Mouse (Mus musculus) forelimb bud, embryonic 11.5 days (tissue): ENCODE data around the gene Itk.

Experiments
- DNase-seq: peaks from one replicate; pipeline ENCODE4 v3.0.0-alpha.2; 2012; ENCODE audit warnings: low read depth, low spot score

The Itk gene

DNA sequence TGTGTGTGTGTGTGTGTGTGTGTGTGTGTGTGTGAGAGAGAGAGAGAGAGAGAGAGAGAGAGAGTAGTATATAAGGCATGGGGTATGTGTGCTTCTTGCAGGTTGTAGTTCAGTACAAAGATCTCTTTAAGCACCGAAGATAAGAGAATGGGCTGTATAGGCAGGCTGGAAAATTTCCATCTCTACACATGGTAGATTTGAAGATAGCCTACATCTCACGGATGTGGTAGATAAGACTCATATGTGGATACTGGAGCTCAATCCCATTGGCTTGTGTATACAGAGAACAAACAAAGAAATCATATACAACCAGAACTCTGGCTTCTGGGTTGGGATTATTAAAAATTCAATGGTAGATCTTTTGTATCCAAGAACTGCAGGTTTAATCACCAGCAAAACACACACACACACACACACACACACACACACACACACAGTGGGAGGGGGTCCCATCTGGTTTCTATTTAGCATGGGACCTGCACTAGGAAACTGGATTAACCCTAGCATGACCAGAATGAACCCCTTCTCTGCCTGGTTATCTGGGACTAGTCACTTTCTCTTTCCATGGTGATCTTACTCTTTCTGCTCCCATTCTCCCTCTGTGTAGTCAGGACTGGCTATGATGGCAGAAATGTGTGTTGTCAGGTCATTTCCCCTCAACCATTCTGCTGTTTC is 28.2 kb downstream of the Itk start:
- DNase-seq = peak; percentile 63

DNA sequence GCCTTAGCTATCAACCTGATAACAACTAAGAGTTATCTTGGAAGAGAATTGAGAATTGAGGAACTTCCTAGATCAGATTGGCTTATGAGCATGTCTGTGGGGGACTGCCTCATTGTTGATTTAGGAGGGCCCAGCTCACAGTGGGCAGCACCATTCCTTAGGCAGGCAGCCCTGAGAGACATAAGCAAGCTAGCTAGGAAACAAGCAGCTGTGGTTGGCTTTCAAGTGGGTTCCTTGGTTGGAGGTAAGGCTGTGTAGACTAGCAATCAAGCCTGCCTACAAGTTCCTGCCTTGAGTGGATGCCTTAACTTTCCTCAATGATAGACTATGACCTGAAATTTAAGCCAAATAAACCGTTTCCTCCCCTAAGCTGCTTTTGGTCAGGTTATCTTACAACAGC is 30.9 kb downstream of the Itk start:
- no peak for DNase-seq

DNA sequence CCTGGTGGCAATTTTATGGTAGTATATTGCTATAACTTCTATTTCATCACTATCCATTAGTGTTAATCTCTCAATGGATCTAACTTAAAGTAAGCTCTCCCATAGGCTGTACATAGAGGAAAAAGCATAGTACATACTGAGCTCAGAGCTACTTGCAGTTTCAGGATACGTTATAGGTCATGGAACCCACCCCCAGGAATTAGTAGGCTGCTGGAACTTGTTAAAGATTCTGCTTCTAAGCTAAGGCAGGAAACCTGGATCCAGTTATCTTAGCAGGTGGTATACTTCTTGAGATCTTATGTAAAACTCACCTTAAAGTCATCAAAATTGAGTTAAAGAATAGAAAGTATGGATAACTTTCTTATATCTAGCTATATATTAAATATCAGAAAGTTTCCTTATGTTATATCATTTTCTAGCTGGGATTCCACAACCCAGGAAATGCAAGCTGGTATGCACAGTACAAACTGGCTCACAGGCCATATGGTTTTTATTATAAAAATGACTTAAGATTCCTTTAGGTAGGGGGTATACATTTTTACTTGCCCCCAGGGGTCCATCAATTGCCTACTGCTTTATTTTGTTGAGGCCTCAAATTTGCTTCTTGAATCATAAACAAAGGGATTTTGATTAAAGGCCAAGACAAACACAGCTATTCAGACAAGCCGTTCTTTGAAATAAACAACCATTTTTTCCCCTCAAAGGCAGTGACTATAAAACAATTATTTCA is 39.5 kb downstream of the Itk start:
- peak; percentile 59 for DNase-seq

DNA sequence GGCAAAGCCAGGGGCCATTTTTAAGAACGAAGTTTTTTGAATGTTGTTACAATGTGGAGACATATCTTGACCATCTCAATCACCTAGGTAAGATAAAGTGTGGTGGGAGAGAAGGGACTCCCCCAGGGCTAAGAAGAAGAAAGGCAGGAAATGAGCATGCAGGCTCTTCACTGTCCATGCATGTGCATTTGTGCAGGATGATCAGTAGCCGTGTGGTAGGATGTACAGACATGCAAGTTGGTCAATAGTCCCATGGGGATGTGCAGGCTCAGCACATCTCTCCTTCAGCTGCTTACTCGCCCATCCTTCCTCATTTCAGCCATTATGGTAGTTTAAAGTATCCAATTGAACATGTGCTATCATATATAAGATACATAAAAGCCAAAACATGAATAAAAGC is 40.9 kb downstream of the Itk start:
- no peak for DNase-seq

DNA sequence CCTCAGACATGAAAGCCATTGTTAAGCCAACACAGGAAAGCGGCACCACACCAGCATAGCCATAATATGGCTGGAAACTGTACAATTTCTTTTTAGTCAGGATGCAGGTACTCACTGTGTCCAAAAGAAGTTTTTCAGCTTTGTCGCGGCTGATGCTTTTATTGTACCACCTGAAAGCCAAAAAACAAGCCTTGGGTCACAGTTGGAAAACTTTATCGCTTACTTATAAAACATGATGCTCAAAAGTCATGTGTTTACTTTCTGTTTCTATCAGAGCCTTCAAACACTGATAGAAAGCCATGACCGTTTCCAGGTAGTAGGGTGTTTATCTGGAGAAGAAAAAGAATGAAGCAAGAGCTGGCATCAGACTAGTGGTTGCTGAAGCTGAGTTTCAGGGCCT is 41.6 kb downstream of the Itk start:
- DNase-seq = no peak

DNA sequence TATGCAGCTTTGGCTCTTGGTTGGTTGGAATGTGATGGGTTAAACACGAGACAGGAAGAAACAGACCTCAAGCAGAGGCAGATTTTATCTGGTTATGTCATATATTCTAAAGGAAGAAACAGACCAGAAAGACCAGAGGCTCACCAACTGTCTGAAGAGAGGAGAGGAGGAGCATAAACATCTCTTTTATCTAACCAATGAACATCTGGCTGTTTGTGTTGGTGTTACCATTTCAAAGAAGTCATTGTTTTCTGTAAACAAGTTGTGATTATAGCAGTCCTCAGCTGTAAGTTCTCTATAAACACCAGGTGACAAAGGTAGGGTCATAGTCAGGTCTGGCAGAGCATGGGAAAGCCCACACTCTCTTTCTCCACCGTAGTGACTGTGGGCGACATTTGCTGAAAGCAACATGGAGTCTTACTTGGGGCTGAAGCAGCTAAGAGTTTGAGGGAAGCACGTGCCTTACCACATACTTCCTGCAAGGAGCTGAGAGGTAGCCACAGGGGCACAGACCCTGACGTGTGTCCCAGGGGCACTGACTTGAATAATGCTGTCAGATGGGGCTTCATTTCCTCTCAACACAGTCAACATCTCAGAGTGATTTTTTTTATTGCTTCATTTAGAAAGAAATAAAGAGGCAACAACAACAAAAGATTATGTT is 45.3 kb downstream of the Itk start:
- DNase-seq = no peak

DNA sequence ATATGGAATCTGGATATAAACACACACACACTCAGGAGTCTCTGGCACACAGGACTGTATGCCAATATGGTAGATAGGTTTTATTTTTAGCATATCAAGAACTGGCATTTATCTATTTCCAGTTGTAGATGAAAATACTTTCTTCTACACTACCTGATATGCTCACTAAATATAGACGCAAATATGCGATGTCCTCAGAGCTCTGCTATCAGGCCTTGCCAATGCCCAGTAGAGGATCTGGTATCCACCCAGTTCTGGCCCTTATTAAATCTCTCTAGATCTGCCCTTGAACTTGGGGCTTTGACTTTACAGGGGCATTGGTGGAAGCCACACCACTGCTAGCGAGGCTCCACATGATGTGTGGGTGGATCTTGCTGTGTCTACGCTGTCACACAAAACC is 47.4 kb downstream of the Itk start:
- DNase-seq = no peak

DNA sequence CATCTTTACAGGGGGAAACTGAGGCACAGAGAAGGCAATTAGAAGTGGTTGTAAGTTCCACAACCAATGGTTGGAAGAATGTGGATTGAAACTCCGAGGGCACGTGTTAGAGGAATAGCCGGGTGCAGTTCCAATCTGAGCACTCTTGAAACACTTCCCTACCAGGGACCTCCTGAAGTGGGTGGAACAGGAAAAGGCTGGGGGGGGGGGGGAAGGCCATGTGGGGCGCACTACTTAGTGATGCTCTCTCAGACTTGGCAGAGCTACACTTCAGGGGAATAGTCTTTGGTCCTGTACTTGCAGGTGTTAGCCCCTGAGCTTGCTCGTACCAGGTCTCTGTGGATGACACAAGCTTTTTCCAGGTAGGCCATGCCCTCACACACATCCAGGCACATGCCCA is 53.3 kb downstream of the Itk start:
- DNase-seq = no peak

DNA sequence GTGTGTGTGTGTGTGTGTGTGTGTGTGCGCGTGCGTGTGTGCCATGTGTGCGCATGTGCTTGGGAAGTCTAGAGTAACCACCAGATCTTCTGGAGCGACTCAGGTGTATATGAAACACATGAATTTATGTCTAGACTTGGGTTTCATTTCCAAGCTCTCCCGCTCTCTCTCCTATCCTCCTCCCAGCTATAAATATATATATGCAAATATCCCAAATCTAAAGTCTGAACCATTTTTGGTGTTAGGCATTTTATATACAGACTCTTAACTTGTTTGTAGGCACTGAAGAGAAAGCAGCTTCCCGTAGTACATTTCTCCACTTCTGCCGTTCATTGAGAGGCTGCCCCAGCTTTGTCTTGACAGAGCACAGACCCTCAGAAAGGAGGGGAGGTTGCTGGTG is 57.1 kb downstream of the Itk start:
- no peak for DNase-seq

DNA sequence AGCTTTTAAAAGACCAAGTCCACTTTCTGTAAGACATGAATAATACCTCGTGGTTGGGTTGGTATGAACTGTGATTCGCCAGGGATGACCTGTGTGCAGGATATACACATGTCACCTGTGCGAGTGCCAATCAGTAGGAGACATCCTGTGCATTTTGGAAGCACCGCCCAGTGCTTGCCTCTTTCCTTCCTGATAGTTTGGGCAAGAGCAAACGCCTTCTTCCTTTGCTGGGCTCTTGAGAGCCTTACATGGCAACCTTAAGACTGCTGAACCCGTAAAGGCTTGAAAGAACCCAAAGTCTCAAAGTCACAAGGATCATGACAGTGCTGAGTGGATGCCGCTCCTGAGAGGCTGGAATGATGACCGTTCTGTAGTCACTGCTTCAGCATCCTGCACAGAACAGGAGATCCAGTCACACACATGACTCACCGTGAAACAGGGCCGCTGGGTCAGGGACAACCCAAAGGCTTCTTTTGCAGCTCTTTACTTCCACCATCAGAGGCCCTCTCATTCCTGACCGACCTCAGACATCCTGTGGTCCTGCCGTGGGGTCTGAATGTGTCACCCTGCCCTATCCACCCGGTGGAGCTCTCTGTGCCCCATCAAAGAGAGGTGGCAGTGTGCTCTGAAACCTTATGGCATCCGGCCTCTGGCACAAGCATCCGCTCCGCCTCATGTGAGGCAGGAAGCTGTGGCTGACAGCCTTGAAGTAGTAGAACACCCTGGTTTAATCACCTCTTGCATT is 62.9 kb downstream of the Itk start:
- no peak for DNase-seq

DNA sequence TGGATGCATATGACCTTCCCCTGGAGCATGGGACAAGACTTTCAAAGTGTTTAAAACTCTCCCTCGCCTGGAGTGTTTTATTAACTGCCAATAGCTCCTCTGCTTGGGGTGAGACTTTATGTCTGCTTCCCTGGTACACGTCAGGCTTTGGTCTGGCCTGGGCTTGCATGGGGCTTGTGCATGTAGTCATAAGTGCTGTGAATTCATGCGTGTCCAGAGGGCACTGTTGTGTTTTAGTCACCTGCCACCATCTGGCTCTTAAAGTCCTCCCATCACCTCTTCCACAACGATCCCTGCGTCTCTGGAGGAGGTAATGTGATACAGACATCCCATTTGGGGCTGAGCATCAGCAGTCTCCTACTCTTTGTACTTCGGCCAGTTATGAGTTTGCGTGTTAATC is 67.8 kb downstream of the Itk start:
- DNase-seq = peak; percentile 54

DNA sequence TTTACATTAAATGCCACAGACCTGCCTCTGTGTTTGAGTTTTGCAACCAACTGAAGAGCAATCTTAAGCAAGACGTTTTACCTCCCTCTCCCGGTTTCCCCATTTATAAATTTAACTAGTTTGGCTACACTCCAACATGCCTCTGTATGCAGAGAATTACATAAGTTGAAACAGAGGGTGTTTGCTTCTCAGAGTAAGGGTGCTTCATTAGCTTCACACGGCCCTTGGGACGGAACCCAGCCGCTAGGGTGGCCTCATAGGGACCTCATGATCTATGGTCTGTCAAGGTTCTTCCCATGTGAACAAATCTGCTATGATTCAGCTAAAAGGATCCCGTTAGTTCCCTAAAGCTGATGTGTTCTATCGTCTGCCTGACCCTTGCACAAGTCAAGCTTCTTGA is 74.8 kb downstream of the Itk start:
- no peak for DNase-seq

DNA sequence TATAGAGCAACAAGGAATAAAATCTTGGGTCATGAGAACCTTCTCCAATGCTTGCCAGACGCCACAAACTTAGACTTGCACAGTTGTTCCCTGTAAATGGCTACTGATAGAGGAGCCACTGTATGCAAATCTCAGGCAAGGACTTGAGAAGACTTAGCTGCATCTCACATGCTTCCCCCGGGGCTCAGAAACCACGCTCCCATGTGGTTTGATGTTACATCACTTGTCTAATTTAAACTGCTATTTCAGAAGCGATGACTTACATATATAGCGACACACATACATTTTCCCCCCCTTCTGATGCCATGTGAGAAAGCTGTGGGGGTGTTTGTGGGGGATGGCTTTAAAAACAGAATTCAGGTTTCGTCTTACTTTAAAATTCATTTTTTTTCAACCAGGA is 75.5 kb downstream of the Itk start:
- DNase-seq = no peak

DNA sequence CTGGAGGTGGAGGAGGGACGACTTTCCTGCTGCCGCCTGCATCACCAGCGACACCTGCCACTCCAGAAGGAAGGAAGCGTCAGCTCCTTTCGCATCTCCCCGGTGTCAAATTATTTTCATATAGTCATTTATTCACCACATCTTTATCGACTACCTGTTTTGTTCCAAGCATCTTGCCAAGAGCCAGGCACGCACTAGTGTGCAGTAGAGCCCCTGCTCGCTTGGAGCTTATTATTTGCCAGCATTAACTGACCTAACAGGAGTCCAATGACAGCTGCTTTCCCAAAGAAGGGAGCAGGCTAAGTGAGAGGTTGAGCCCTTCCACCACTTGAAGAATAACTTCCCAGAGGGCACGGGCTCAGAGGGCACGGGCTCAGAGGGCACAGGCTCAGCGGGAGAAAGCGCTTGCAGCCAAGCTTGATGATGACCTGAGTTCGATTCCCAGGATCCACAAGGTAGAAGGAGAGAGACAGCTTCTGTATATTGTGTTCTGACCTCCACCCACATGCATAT is 76.7 kb downstream of the Itk start, which contains the start of gene Cyfip2:
Gene Cyfip2 (minus strand): TSS at position 337 of the 513 bp plus-strand sequence.
- no peak for DNase-seq

DNA sequence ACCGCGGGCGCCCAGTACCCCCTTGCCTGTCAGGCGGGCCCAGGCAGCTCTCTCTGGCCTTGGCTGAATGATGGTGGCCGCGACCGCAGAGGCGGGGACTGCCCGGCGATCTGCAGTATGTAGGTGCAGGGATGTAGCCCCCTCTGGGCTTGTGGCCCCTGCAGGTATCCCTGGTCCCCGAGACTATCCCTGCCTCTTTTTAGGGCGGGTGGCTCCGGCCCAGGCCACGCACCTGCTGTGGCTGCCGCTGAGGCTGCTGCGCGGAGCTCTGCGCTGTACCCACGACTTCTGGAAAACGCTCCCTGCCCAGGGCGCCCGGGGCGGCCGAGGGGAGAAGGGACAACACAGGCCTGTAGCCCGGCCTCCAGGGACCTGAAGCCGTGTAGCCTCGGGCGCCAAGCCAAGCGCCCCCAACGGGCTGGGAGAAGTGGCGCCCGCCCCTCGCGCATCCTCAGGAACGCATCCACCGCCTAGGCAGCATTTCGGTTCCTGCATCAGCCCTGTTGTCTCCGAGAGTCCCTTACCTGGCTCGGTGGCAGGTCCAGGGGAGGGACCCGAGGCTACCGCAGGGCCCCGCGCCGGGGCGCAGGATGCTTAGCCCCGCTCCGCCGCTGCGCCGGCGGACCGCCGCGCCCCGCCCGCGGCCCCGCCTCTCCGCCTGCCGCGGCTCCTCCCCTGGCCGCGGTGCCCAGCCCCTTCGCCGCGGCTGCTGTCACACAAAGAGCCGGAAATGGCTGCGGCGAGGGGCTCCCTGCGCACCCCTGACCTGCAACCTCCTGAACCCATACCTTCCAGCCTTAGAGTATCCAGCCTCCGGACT is 77.4 kb downstream of the Itk start:
- peak; percentile 33 for DNase-seq

DNA sequence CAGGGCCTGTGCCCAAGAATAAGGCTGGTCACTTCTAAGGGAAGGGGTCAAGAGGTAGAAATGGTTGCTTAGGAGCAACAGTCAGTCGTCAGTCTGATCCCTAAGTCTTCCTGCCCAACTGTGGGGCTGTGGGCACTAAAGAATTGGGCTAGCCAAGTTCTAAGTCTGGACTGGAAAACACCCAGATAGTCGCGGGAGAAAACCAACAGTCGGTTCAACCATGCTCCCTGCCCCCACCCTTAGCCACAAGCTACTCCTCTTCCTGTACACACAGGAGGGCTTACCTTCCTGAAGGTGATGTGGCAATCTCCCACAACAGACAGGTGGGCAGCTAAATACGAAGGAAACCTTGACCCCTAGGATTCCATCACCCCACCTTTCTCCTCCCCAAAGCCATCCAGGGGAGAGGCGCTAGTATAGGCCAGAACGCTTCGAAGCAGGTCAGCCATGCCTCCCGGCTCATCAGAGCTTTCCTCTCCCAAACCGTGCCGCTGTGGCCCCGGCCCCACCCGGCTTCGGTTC is 78.1 kb downstream of the Itk start:
- DNase-seq = no peak

DNA sequence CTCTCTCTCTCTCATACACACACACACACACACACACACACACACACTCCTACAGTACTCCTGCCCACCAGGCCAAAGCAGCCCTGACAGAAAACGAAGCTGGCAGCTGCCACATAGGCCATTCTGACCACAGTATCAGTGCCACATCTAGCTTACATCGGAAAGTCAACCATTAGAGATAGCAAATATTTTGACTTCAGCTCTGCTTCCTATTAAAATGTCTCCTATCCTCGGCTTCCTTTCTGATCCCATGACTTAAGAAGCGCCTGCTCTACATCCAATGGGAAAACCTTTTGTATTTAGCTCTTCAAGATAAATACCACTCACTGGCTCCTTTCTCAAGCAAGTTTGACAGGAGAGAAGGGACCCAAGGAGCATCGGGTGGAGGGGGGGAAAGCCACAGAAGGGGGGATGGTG is 78.7 kb downstream of the Itk start:
- DNase-seq = no peak

DNA sequence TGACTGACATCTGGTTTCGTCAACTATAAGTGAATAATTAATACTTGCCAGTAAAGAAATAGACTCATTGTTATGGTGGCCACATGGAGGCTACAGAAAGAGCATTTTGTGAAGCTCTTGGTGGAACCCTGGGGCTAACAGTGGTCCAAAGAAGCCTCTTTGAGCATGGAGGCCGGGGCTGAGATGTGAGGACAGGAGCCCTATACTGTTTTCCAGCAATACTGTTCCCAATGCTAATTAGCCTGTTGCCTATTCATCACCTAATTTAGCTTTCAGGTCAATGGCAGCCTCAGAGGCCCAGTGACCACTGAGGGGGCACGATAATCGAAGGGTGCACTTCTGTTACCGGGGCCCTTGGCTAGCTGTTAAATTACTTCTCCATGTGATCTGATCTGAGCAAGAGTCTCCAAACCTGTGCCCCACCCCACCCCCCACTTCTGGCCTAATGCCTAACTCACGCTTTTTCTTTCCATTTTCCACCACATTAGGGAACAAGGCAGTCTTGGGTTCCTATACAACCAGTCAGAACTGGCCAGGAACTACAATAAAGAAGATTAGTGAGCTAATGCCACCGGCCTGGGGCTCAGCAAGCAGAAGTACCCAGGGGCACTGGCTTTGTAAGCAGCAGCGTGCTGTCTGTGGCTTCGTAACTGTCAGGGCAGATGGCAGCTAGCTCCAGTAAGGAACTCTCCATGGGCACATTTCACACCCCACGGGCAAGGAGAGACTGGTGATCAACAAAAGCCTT is 79.3 kb downstream of the Itk start:
- no peak for DNase-seq

DNA sequence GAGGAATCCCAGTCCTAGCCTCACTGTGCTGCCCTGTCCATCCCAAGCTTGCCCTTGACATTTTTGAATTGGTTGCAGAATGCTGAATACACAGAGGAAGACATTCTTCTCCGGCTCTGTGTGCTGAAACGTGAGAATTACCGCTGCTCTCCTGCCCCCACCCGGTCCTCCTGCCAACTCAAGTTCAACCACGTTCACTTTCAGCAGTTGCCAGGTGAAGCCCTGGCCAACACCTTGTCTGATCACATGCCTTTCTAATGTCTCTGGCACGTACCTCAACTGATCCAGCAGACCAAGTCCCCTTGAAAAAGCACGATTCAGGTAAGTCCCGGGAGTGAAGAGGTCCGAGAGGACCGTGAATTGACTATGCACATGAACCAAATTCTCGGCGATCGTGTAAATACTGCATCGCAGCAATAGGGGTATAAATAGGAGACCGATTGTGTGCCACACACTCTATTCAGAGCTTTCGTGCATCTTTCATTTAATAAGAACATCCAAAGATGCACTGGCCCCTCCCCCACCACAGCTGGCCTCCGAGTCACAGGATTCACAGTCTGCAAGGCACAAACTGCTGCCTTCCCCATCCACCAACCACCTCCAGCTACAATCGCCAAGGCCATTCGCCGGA is 80.1 kb downstream of the Itk start:
- DNase-seq = no peak
